Mouse (Mus musculus) myocyte (in vitro differentiated cells): ENCODE measurements around the gene Lrp2bp. TPM values are rescaled to one million over a fixed set of nuclear protein-coding genes. Genes with fewer than 3 reads are reported as not detected.
A peak's percentile ranks its signal among the peaks of the same experiment; 100 is the strongest.

Experiments
- H3K27me3 ChIP-seq: one replicate; pipeline ENCODE4 v1.6.1; 2011; ENCODE audit not compliant: control insufficient read depth, insufficient read depth, insufficient read length
- H3K36me3 ChIP-seq: one replicate; pipeline ENCODE4 v1.6.1; 2011; ENCODE audit not compliant: control insufficient read depth, insufficient read depth
- H3K4me2 ChIP-seq: one replicate; pipeline ENCODE4 v1.6.1; 2011; ENCODE audit warnings: low read depth, control low read depth
- H3K4me3 ChIP-seq: one replicate; pipeline ENCODE4 v1.5.1; 2011; ENCODE audit warnings: mild to moderate bottlenecking, control low read depth, moderate library complexity
- H3K79me2 ChIP-seq: one replicate; pipeline ENCODE4 v1.6.1; 2011; ENCODE audit not compliant: control insufficient read depth, insufficient read depth
- H3ac ChIP-seq: one replicate; pipeline ENCODE4 v1.6.1; 2011; ENCODE audit not compliant: control insufficient read depth, insufficient read length
- CEBPB ChIP-seq: IDR thresholded peaks from 2 replicates; pipeline ENCODE4 v1.6.1; 2011; ENCODE audit warnings: mild to moderate bottlenecking, moderate library complexity; ENCODE audit not compliant: poor library complexity, insufficient read depth, severe bottlenecking
- E2F4 ChIP-seq: IDR thresholded peaks from one replicate; pipeline ENCODE4 v1.6.1; 2011; ENCODE audit warnings: mild to moderate bottlenecking, control low read depth, moderate library complexity; ENCODE audit not compliant: insufficient read depth
- MAX ChIP-seq: IDR thresholded peaks from one replicate; pipeline ENCODE4 v1.6.1; 2011; ENCODE audit warnings: low read depth, mild to moderate bottlenecking, control low read depth
- MYOD1 ChIP-seq, 3 experiments: IDR thresholded peaks; one replicate each; pipeline ENCODE4 v1.6.1; 2011; ENCODE audit warnings: control low read depth in 2 of 3, low read depth in 2 of 3, mild to moderate bottlenecking in 2 of 3, moderate library complexity in 1 of 3; ENCODE audit not compliant: insufficient read length in 2 of 3, control insufficient read depth in 1 of 3
- MYOG ChIP-seq, 3 experiments: IDR thresholded peaks; one replicate each; pipeline ENCODE4 v1.6.1; 2011; ENCODE audit warnings: control low read depth in 2 of 3, low read depth in 2 of 3, mild to moderate bottlenecking in 2 of 3; ENCODE audit not compliant: insufficient read length in 2 of 3, control insufficient read depth in 1 of 3, insufficient read depth in 1 of 3
- POLR2A ChIP-seq: IDR thresholded peaks from one replicate; pipeline ENCODE4 v1.6.1; 2011; ENCODE audit warnings: low read depth, mild to moderate bottlenecking, control low read depth, moderate library complexity; ENCODE audit not compliant: insufficient read length
- POLR2AphosphoS2 ChIP-seq: IDR thresholded peaks from one replicate; pipeline ENCODE4 v1.6.1; 2011; ENCODE audit warnings: low read depth, control low read depth; ENCODE audit not compliant: insufficient read length
- REST ChIP-seq: IDR thresholded peaks from one replicate; pipeline ENCODE4 v1.6.1; 2011; ENCODE audit warnings: mild to moderate bottlenecking, control low read depth, moderate library complexity; ENCODE audit not compliant: insufficient read depth, insufficient read length
- SRF ChIP-seq: IDR thresholded peaks from one replicate; pipeline ENCODE4 v1.6.1; 2011; ENCODE audit warnings: low read depth; ENCODE audit not compliant: control insufficient read depth, insufficient read length
- TCF12 ChIP-seq: IDR thresholded peaks from one replicate; pipeline ENCODE4 v1.6.1; 2011; ENCODE audit warnings: mild to moderate bottlenecking, control low read depth; ENCODE audit not compliant: poor library complexity, insufficient read depth, severe bottlenecking
- TCF3 ChIP-seq: IDR thresholded peaks from one replicate; pipeline ENCODE4 v1.6.1; 2011; ENCODE audit warnings: low read depth, control low read depth; ENCODE audit not compliant: insufficient read length
- USF1 ChIP-seq: IDR thresholded peaks from one replicate; pipeline ENCODE4 v1.6.1; 2011; ENCODE audit warnings: low read depth, mild to moderate bottlenecking, control low read depth, moderate library complexity
- polyA plus RNA-seq: library from polyadenylated mRNA; unstranded; fragments of >200 nt; fragmentation: generic; extraction: Trizol; gene quantifications from one replicate; pipeline ENCODE4 v1.2.1, GENCODE M21; 2012; ENCODE audit warnings: missing spikeins

The Lrp2bp gene
- polyA plus RNA-seq, 1 experiment, result 0.08 TPM

DNA sequence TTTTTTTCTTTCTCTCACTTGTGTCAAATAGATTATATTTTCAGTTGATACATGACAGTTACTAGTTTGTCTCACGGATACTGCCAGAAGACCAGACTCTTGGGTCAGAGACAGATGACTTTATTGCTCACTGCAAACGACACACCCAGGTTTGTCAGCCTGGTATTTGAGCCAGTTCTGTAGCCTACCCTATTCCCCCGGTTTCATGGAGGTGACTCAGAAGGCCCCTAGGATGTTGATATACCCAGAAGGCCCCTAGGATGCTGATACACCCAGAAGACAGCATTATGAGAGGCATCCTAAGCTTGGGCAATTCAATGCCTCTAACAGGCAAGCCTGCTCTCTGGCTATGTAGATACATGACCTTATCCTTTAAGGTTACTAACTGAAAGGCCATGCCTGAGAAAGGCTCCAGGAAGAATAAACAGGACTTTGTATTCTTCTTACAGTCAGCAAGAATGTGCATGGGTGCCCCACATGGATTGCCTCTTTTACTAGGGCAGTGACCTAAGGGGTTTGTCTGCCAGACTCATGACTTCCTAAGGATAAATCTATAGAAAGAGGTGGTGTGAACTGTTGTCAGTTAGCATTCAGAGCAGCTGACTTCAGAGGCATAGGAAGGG lies 8.1 kb downstream of the Lrp2bp start:
- H3K27me3 ChIP-seq, result no peaks in the 10 kb centered on the region

DNA sequence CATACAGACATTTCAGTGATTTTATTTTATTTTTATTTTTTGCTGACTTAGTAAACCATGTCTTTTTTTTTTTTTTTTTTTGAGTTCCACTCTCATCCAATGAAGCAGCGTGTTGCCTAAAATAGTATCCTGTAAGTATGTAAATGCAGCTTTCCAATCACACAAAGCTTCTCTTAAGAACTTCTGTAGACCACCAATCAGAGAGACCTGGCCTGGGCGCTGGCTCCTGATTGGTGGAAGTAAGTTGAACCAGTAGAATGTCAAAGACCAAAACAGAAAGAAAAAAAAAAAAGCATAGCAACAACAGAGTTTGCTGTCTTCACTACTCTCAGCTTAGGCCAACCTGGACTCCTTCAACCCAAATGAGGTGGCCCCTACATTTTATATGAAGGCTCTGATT lies 11.2 kb downstream of the Lrp2bp start:
- Histone ChIP-seq H3ac (no peak overlapping the region), H3K36me3 (no peaks in the 10 kb centered on the region), H3K4me2 (peak overlapping the region; percentile 18), H3K27me3 (no peaks in the 10 kb centered on the region), H3K4me3 (no peak overlapping the region), H3K79me2 (no peaks in the 10 kb centered on the region)
- TF ChIP-seq TCF3 (no peak), E2F4 (no peak), SRF (no peak), MAX (no peak), REST (no peak), MYOG (IDR thresholded peaks at IDR 0.05; ENCODE audit: control insufficient read depth in 1 of 3, insufficient read depth in 1 of 3, insufficient read length in 2 of 3, low read depth in 2 of 3) (no peak), POLR2AphosphoS2 (no peak), TCF12 (no peak), POLR2A (no peak), CEBPB (no peak), MYOD1 (IDR thresholded peaks at IDR 0.05; ENCODE audit: control insufficient read depth in 1 of 3, insufficient read length in 2 of 3, low read depth in 2 of 3) (no peak), USF1 (no peak)

More for the DNA sequence above, 8.1 kb downstream of the Lrp2bp start:
- H3K4me3 ChIP-seq, result no peak overlapping the region
- no peak for TF ChIP-seq MAX
- no peak for TF ChIP-seq MYOD1 (IDR thresholded peaks at IDR 0.05; ENCODE audit: control insufficient read depth in 1 of 3, insufficient read length in 2 of 3, low read depth in 2 of 3)
- no peak for TF ChIP-seq MYOG (IDR thresholded peaks at IDR 0.05; ENCODE audit: control insufficient read depth in 1 of 3, insufficient read depth in 1 of 3, insufficient read length in 2 of 3, low read depth in 2 of 3)
- no peak for TF ChIP-seq POLR2AphosphoS2
- TF ChIP-seq REST, result no peak
- TF ChIP-seq TCF12, result no peak
- TF ChIP-seq SRF, result no peak
- TF ChIP-seq USF1, result no peak
- no peak for TF ChIP-seq E2F4
- H3K79me2 ChIP-seq, result no peaks in the 10 kb centered on the region
- H3K36me3 ChIP-seq, result no peaks in the 10 kb centered on the region
- no peak overlapping the region for H3ac ChIP-seq
- H3K4me2 ChIP-seq, result peak overlapping the region; percentile 24

DNA sequence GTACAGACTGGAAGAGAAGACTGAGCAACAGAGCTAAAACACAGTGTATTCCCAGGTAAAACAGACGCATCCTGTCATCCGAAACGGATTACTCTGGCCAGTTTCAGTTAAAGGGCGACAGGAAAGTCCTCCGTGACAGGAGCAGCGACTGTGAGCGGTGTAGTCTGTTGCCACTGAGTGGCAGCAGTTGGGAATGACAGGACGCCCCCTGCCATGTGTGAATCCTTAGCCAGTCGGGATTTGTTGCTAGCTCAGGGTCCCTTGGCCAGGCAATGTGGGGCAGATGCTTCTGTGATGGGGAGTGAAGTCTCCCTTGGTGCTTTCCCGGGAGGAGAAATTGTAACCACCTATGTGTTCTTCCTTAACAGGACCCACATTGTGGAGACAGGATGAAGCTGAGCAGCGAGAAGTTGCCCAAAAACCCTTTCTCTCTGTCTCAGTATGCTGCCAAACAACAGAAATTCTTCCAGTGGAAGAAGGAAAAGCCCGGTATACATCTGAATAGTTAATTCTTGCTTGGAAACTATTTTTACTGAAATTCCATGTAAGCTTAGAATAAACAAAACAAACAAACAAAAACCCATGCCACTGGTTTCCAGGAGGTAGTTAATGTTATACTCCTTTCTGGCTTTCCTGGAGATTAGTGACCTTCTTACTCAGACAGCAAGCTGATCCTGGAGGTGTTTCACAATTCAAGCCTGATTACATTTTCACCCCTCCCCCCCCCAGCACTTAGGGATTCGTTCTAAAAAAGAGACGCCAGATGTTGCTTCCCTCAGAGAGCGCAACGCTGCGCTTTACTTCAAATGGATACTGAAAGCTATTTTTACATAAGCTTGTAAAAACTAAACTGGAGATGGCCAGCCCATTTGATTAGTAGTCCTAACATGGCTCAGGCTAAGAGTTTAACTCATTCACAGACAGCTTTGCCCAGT lies 11.9 kb downstream of the Lrp2bp start:
- Histone ChIP-seq H3ac (no peak overlapping the region), H3K36me3 (no peaks in the 10 kb centered on the region), H3K27me3 (no peaks in the 10 kb centered on the region), H3K79me2 (no peaks in the 10 kb centered on the region), H3K4me2 (peak overlapping the region; percentile 18), H3K4me3 (no peak overlapping the region)
- TF ChIP-seq MYOG (IDR thresholded peaks at IDR 0.05; ENCODE audit: control insufficient read depth in 1 of 3, insufficient read depth in 1 of 3, insufficient read length in 2 of 3, low read depth in 2 of 3), result no peak
- TF ChIP-seq CEBPB, result 0 out of 2 replicates have a peak, but pooled peaks have one; percentile 23

DNA sequence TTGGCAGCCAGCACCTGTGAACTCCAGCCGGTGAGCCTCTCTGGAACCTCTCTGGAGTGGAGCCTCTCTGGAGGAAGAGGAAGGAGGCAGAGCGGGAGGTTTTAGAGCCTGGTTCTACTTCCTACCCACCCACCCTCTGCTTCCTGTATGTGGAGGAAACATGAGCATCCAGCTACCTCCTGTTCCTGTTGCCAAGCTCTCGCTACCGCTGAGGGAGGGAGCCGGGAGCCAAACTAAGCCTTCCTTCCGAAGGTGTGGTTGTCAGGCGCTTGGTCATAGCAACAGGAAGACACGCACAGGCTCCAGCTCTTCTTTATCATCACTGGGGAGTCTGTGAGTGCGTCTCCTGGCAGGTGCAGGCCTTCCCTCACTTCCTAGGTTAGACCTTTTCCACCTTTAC lies 23.1 kb downstream of the Lrp2bp start:
- H3K4me2 ChIP-seq, result no peak overlapping the region
- H3K36me3 ChIP-seq, result no peaks in the 10 kb centered on the region
- H3K4me3 ChIP-seq, result no peak overlapping the region
- no peak for TF ChIP-seq POLR2AphosphoS2
- no peak for TF ChIP-seq TCF12
- no peak for TF ChIP-seq SRF
- TF ChIP-seq REST, result no peak
- TF ChIP-seq TCF3, result no peak
- no peak for TF ChIP-seq POLR2A
- TF ChIP-seq CEBPB, result no peak
- TF ChIP-seq MAX, result no peak
- TF ChIP-seq E2F4, result no peak
- no peak for TF ChIP-seq MYOD1 (IDR thresholded peaks at IDR 0.05; ENCODE audit: control insufficient read depth in 1 of 3, insufficient read length in 2 of 3, low read depth in 2 of 3)
- no peak for TF ChIP-seq USF1
- TF ChIP-seq MYOG (IDR thresholded peaks at IDR 0.05; ENCODE audit: control insufficient read depth in 1 of 3, insufficient read depth in 1 of 3, insufficient read length in 2 of 3, low read depth in 2 of 3), result no peak
- H3K27me3 ChIP-seq, result no peaks in the 10 kb centered on the region
- no peaks in the 10 kb centered on the region for H3K79me2 ChIP-seq
- H3ac ChIP-seq, result no peak overlapping the region
